Mouse (Mus musculus) right cerebral cortex, postnatal 14 days (tissue): ENCODE data around the gene Apoa5.
A peak's percentile ranks its signal among the peaks of the same experiment; 100 is the strongest.

Experiments used
- DNase-seq: peaks from one replicate; pipeline ENCODE4 v3.0.0; 2022

Gene Apoa5

GRCm38 (mm10) chr9:46268343-46268873 is at the start of gene Apoa5:
Gene Apoa5 (plus strand): TSS chr9:46268633.
- no peak for DNase-seq

DNA sequence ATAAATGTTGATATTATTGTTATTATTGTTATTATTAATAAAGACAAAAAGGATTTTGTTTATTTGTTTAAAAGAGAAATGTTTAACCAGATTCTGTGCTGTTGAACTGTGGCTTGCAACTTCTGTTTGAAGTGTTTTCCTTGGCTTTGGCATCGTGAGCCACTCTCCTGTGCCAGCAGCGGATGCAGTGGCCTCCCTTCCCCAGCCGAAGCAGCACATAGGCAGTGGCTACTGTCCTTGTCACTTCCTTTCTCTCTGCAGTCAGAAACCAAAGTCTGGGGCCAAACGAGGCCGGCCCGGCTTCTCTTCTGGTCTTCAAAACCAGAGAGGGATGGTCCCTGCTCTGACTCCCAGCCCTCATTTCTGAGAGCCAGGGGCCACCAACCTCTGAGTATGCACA is 45.3 kb upstream of the Apoa5 start:
- no peak for DNase-seq

DNA sequence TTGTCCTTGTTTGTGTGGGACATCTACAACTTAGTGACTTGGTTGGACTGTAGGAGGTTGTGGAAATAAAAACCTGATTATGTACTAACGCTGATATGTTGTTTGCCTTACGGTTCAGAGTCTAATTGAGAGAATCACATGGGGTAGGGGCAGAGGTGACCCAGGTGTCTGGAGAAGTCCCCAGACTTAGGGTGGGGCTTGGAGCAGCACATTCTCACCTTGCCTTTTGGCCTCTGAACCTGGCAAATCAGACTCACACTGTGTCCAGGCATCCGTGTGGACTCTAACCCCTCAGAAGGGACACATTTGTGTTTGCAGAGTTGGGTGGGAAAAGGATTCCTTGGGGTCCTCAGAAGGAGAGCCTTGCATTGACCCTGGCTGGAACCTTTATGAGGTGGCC is 44.3 kb upstream of the Apoa5 start:
- no peak for DNase-seq

DNA sequence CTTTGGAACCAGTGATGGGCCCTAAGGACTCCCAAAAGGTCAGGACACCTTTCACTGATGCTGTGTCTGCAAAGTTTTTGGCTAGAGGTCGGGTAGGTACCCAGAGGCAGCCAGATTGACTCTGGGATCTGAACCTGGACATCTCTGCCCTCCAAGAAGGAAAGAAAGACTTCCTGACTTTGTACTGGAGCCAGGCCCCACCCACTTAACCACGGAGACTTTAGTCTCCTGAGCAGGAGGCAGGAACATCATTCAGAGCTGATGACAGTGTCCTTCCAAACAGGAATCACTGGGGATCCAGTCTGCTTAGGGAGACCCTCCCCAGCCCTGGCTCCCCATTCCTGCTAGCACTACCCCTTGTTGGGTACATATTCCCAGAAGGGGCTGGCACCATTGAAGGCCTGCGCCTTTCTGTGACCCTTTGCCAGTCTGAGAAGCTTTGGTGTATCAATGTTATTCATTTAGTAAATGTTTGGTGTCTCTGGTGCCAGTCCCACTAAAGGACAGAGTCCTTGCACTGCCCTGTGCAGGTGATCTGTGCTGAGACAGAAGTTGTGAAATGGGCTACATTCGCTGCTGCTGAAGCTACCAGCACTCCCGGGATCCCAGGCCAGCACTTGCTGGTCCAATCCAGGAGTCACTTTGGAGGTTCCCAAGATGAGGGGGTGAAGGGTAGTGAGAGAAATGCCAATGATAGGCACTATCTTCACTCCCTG is 43.3 kb upstream of the Apoa5 start:
- DNase-seq, result no peak

DNA sequence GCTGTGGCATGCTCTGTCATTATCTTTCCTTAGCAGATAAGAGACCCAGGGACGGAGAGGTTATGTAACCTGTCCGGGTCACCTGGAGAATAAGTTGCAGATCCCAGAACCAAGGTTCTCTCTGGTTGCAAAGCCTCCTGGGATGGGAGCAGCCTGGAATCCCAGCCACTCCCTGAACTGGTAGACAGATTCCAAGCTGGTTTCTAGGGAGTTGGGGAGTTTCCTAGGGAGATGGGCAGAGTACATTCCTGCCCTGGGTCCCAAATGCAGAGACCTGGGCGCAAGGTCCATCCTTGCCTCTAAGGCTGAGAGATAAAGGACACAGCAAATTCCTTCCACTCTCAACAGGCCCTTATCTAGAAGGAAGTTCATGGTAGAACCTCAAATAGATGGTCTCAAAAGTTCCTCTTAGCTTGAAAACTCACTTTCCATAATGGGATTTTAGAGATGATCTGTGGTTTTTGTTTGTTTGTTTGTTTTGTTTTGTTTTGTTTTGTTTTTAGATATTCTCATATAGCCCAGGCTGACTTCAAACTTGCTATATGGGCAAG is 41.3 kb upstream of the Apoa5 start:
- no peak for DNase-seq

- DNase-seq, result no peak
Measured at GRCm38 (mm10) chr9:46228491-46228890, 39.9 kb upstream of the Apoa5 start, which contains the start of gene Apoa1. Gene Apoa1 (plus strand): TSS chr9:46228580.

DNA sequence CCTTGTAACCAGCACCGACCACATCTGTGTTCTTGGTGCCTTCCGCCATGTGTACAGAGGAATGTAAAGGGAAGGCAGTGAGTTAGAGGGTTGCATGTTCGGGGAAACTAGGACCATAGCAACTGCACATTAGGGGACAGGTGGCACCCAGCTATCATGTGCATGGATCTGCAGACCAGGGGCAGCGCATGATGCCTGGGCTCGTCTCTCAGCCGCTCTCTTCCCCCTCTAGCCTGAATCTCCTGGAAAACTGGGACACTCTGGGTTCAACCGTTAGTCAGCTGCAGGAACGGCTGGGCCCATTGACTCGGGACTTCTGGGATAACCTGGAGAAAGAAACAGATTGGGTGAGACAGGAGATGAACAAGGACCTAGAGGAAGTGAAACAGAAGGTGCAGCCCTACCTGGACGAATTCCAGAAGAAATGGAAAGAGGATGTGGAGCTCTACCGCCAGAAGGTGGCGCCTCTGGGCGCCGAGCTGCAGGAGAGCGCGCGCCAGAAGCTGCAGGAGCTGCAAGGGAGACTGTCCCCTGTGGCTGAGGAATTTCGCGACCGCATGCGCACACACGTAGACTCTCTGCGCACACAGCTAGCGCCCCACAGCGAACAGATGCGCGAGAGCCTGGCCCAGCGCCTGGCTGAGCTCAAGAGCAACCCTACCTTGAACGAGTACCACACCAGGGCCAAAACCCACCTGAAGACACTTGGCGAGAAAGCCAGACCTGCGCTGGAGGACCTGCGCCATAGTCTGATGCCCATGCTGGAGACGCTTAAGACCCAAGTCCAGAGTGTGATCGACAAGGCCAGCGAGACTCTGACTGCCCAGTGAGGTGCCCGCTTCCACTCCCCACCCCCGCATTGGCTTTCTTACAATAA is 38.6 kb upstream of the Apoa5 start:
- peak; percentile 89 for DNase-seq

GRCm38 (mm10) chr9:46230450-46230975 is 37.9 kb upstream of the Apoa5 start:
- no peak for DNase-seq

- no peak for DNase-seq
Measured at GRCm38 (mm10) chr9:46235196-46235595, 33.2 kb upstream of the Apoa5 start.

DNA sequence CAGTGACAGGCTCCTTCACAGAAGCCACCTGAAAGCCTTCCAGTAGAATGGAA is 33.0 kb upstream of the Apoa5 start, which contains the start of gene Apoc3:
Gene Apoc3 (minus strand): TSS at position 41 of the 53 bp plus-strand sequence.
- DNase-seq, result no peak

- no peak for DNase-seq
Measured at GRCm38 (mm10) chr9:46235649-46236048, 32.8 kb upstream of the Apoa5 start.

- no peak for DNase-seq
Measured at GRCm38 (mm10) chr9:46238850-46239249, 29.6 kb upstream of the Apoa5 start.

- no peak for DNase-seq
Measured at GRCm38 (mm10) chr9:46240526-46241153, 27.8 kb upstream of the Apoa5 start, which contains the start of gene Apoa4. Gene Apoa4 (plus strand): TSS chr9:46240696.

- no peak for DNase-seq
Measured at GRCm38 (mm10) chr9:46241818-46242217, 26.6 kb upstream of the Apoa5 start.

DNA sequence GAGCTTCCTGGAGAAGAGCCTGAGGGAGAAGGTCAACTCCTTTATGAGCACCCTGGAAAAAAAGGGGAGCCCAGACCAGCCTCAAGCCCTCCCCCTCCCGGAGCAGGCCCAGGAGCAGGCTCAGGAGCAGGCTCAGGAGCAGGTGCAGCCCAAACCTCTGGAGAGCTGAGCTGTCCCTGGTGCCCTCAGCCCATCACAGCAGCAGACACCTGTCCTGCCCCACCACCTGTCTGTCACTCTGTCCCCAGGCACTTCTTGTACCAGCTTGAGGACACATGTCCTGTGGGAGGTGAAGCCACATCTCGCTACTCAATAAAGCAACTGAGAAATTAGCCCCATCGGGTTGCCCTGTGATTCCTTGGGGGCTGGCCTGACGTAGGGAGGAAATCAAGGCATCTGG is 25.3 kb upstream of the Apoa5 start:
- no peak for DNase-seq

- no peak for DNase-seq
Measured at GRCm38 (mm10) chr9:46243584-46243983, 24.8 kb upstream of the Apoa5 start.

GRCm38 (mm10) chr9:46246752-46247324 is 21.6 kb upstream of the Apoa5 start:
- DNase-seq, result peak; percentile 68

DNA sequence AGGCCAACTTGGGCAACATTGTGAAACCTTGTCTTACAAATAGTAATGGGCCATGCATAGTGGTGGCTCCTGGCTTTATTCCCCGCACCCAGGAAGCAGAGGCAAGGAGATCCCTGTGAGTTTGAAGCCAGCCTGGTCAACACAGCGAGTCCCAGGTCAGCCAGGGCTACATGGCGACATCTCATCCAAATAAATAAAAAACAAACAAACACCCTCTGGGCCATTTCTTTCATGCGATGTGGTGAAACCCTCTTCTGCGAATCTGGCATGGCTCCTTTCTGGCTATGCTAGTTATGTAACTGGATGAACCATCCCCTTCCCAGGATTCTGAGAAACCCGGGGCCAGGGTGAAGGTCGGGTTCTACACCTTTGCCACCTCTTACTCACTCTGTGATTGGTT is 12.3 kb upstream of the Apoa5 start:
- DNase-seq, result no peak

GRCm38 (mm10) chr9:46256658-46257385 is 11.6 kb upstream of the Apoa5 start:
- no peak for DNase-seq

DNA sequence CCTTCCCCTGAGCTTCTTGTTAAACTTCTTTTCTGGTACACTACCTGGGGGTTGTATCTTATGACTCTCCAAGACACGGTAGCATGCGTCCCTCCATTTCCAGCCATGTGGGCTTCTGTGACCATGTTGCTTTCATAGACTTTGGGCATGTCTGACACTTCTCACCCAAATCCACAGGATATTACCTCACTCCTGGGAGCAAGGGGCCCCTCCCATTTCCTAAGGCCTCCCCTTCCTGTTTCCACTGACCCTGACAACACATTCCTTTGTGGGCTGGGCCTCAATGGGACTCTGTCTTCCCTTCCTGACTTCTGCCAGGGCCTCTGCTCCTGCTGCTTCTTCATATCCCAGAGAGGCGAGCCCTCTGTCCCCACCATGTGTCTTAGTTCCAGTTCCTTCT is 10.9 kb upstream of the Apoa5 start:
- no peak for DNase-seq

DNA sequence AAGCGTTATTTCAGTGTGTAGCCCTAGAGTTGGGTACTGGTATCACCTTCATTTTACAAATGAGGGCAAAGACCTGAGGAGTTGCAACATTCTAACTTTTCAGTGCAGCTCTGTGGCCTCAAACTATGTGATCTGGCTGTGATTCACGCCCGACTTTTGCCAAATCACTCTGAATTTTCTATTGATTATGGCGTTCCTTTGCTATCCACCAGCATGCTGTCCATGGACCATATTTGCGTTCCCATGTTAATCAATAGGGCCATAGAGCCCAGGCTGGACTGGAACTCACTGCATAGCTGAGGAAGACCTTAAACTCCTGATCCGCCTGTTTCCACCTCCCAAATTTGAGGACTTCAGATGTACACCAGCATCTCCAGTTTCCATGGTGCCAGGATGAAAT is 9.3 kb upstream of the Apoa5 start:
- no peak for DNase-seq

GRCm38 (mm10) chr9:46261131-46261530 is 7.3 kb upstream of the Apoa5 start:
- DNase-seq, result no peak
